In genomic region chr4:142165835-142166701, GRCm38 (mm10) we compare ENCODE assay signal across 8 mouse cellular contexts.
DNase-seq lines count a peak whose midpoint lies in the region; ATAC-seq lines count a peak whose summit lies in the region.

No protein-coding gene starts in this region.

- no peak overlapping the region for H3K4me3 ChIP-seq in forebrain, embryonic 12.5 days (replicated peaks)
- no peak overlapping the region for H3K4me3 ChIP-seq in forebrain, embryonic 16.5 days (replicated peaks; ENCODE audit: low read length)
- H3K4me3 ChIP-seq in heart, embryonic 12.5 days: 0 out of 2 replicates have a peak overlapping the region, but pooled peaks have one; percentile 14
- H3K4me3 ChIP-seq in midbrain, embryonic 12.5 days: no peak overlapping the region

- no peaks in the 10 kb centered on the region for H3K27me3 ChIP-seq in forebrain, embryonic 12.5 days
- no peaks in the 10 kb centered on the region for H3K27me3 ChIP-seq in forebrain, embryonic 16.5 days (replicated peaks; ENCODE audit: control insufficient read depth, insufficient read depth, low read length)
- no peaks in the 10 kb centered on the region for H3K27me3 ChIP-seq in heart, embryonic 12.5 days (replicated peaks)
- H3K27me3 ChIP-seq in midbrain, embryonic 12.5 days: 0 out of 2 replicates have a peak, but pooled peaks cover 3% of the 10 kb centered on the region

- peak; percentile 81 for DNase-seq in adrenal gland, postnatal 14 days
- peak; percentile 71 to 83 for DNase-seq in kidney, postnatal 4 days
- DNase-seq in layer of hippocampus, postnatal 25 days (ENCODE audit: extremely low spot score in 1 of 2, low spot score in 1 of 2): no peak

- H3K4me2 ChIP-seq in forebrain, embryonic 12.5 days: no peak overlapping the region
- H3K4me2 ChIP-seq in forebrain, embryonic 16.5 days (ENCODE audit: low read length): no peak overlapping the region
- H3K4me2 ChIP-seq in heart, embryonic 12.5 days: peak overlapping the region; percentile 53
- H3K4me2 ChIP-seq in midbrain, embryonic 12.5 days (replicated peaks): peak overlapping the region; percentile 6; the same call in 1 of the 2 replicates

- H3K27ac ChIP-seq in forebrain, embryonic 12.5 days: peak overlapping the region; percentile 36; the same call in 1 of the 2 replicates
- H3K27ac ChIP-seq in forebrain, embryonic 16.5 days (ENCODE audit: low read length): no peak overlapping the region
- peak overlapping the region; percentile 93 for H3K27ac ChIP-seq in heart, embryonic 12.5 days (ENCODE audit: poor library complexity, severe bottlenecking)
- H3K27ac ChIP-seq in midbrain, embryonic 12.5 days (replicated peaks): no peak overlapping the region; the same call in 1 of the 2 replicates

- peaks cover 15% of the 10 kb centered on the region; the same call in 1 of the 2 replicates for H3K36me3 ChIP-seq in forebrain, embryonic 12.5 days (replicated peaks)
- no peaks in the 10 kb centered on the region; the same call in 1 of the 2 replicates for H3K36me3 ChIP-seq in forebrain, embryonic 16.5 days (ENCODE audit: control insufficient read depth, insufficient read depth)
- H3K36me3 ChIP-seq in heart, embryonic 12.5 days: peaks cover 6% of the 10 kb centered on the region; the same call in 1 of the 2 replicates
- H3K36me3 ChIP-seq in midbrain, embryonic 12.5 days: 0 out of 2 replicates have a peak, but pooled peaks cover 2% of the 10 kb centered on the region

- H3K9ac ChIP-seq in forebrain, embryonic 12.5 days: no peak overlapping the region
- no peak overlapping the region for H3K9ac ChIP-seq in forebrain, embryonic 16.5 days (replicated peaks; ENCODE audit: low read depth, low read length)
- H3K9ac ChIP-seq in heart, embryonic 12.5 days: peak overlapping the region; percentile 1; the same call in 1 of the 2 replicates
- H3K9ac ChIP-seq in midbrain, embryonic 12.5 days (replicated peaks): no peak overlapping the region

- WGBS in forebrain, embryonic 12.5 days: 10% methylated on average over 17 of the region's 18 CpGs
- WGBS in forebrain, embryonic 16.5 days: 18% methylated on average over 18 of the region's 18 CpGs
- WGBS in heart, embryonic 12.5 days: 9% methylated on average over 18 of the region's 18 CpGs
- 11% methylated on average over 18 of the region's 18 CpGs for WGBS in midbrain, embryonic 12.5 days

- 0 out of 2 replicates have a peak, but pooled peaks cover 6% of the 10 kb centered on the region for H3K9me3 ChIP-seq in forebrain, embryonic 12.5 days
- H3K9me3 ChIP-seq in forebrain, embryonic 16.5 days (ENCODE audit: control insufficient read depth, low read length): peaks cover 2% of the 10 kb centered on the region; the same call in 1 of the 2 replicates
- peaks cover 11% of the 10 kb centered on the region for H3K9me3 ChIP-seq in heart, embryonic 12.5 days (replicated peaks)
- H3K9me3 ChIP-seq in midbrain, embryonic 12.5 days: peaks cover 3% of the 10 kb centered on the region; the same call in 1 of the 2 replicates

- no peak for ATAC-seq in forebrain, embryonic 12.5 days (ENCODE audit: low FRiP score)
- ATAC-seq in forebrain, embryonic 16.5 days: no peak
- ATAC-seq in heart, embryonic 12.5 days (ENCODE audit: insufficient number of reproducible peaks, low FRiP score): peak; percentile 74
- 0 out of 2 replicates have a peak, but pooled peaks have one; percentile 7 for ATAC-seq in midbrain, embryonic 12.5 days (ENCODE audit: low FRiP score, low read depth)
- no peak for ATAC-seq in activated CD4-positive, CD25-positive, alpha-beta regulatory T cell, adult 4 months

- peaks cover 18% of the 10 kb centered on the region for H3K4me1 ChIP-seq in forebrain, embryonic 12.5 days
- peaks cover 8% of the 10 kb centered on the region; the same call in 1 of the 2 replicates for H3K4me1 ChIP-seq in forebrain, embryonic 16.5 days (replicated peaks; ENCODE audit: control insufficient read depth, insufficient read depth, low read length)
- peaks cover 52% of the 10 kb centered on the region for H3K4me1 ChIP-seq in heart, embryonic 12.5 days (replicated peaks)
- peaks cover 12% of the 10 kb centered on the region for H3K4me1 ChIP-seq in midbrain, embryonic 12.5 days

Comparison
In these comparisons a context has a peak if more than half of its experiments do, and no peak if none do; other contexts are left out.
1. H3K27ac ChIP-seq: peak in forebrain, embryonic 12.5 days (single experiment) and heart, embryonic 12.5 days (single experiment); none in forebrain, embryonic 16.5 days (single experiment) and midbrain, embryonic 12.5 days (single experiment).
2. ATAC-seq: peak in heart, embryonic 12.5 days (single experiment) and midbrain, embryonic 12.5 days (single experiment); none in forebrain, embryonic 12.5 days (single experiment), forebrain, embryonic 16.5 days (single experiment) and activated CD4-positive, CD25-positive, alpha-beta regulatory T cell, adult 4 months (single experiment).
3. H3K4me2 ChIP-seq: peak in heart, embryonic 12.5 days (single experiment) and midbrain, embryonic 12.5 days (single experiment); none in forebrain, embryonic 12.5 days (single experiment) and forebrain, embryonic 16.5 days (single experiment).
4. DNase-seq: peak in adrenal gland, postnatal 14 days (single experiment) and kidney, postnatal 4 days (2 of 2); none in layer of hippocampus, postnatal 25 days (0 of 2).